Mouse (Mus musculus) bone marrow, adult 2 months (tissue): ENCODE measurements around the gene Klhl18. TPM values are rescaled to one million over a fixed set of nuclear protein-coding genes. Genes with fewer than 3 reads are reported as not detected.

ENCODE experiments used
- H3K27ac ChIP-seq: fragments of 200-500 bp; 2 replicates; pipeline ENCODE4 v1.5.1; 2012; ENCODE audit warnings: low read depth, mild to moderate bottlenecking, control low read depth, inconsistent platforms, low read length; ENCODE audit not compliant: control insufficient read depth, poor library complexity, insufficient read depth
- H3K4me1 ChIP-seq: fragments of 200-500 bp; 2 replicates; pipeline ENCODE4 v1.6.1; 2011; ENCODE audit warnings: low read length; ENCODE audit not compliant: control insufficient read depth, insufficient read depth
- H3K4me3 ChIP-seq: fragments of 200-500 bp; replicated peaks from 2 replicates; pipeline ENCODE3; 2011; ENCODE audit warnings: mild to moderate bottlenecking, low read depth, low read length, control low read depth; ENCODE audit not compliant: control insufficient read depth
- CTCF ChIP-seq: fragments of 200-500 bp; IDR thresholded peaks from 2 replicates; pipeline ENCODE4 v1.5.1; 2011; ENCODE audit warnings: low read length, control low read depth; ENCODE audit not compliant: control insufficient read depth, insufficient read depth
- POLR2A ChIP-seq: fragments of 200-500 bp; IDR thresholded peaks from 2 replicates; pipeline ENCODE4 v1.6.1; 2011; ENCODE audit warnings: low read depth, mild to moderate bottlenecking, control low read depth, low read length, borderline replicate concordance; ENCODE audit not compliant: control insufficient read depth
- WGBS: fragments of 180-500 bp; shearing (Covaris S2); methylation state at CpG from one replicate; pipeline ENCODE4 v1.1.7; 2018; 5-methylcytosine and 5-hydroxymethylcytosine counted together
- polyA plus RNA-seq: library from polyadenylated mRNA; stranded (reverse); fragments of >200 nt; gene quantifications from 2 replicates; pipeline ENCODE4 v1.2.4, GENCODE M21; 2011; ENCODE audit warnings: low replicate concordance; ENCODE audit not compliant: missing spikeins, insufficient read depth, insufficient read length

The Klhl18 gene
- polyA plus RNA-seq: 6.2 and 18.4 TPM in 2 replicates

- under 1% methylated on average over 53 of the region's 53 CpGs for WGBS
- peaks cover 2% of the 10 kb centered on the region for H3K4me1 ChIP-seq
- TF ChIP-seq CTCF (no peak; the same call in 1 of the 2 replicates), POLR2A (peak; percentile 95)
Measured at GRCm38 (mm10) chr9:110476124-110477091, at the start of gene Klhl18, which contains the start of gene Kif9. Gene Klhl18 (minus strand): TSS chr9:110476694. Gene Kif9 (plus strand): TSS chr9:110476958.

GRCm38 (mm10) chr9:110525737-110526136 lies 49.2 kb upstream of the Klhl18 start:
- H3K27ac ChIP-seq: peak overlapping the region; percentile 37; the same call in 1 of the 2 replicates
- H3K4me3 ChIP-seq: no peak overlapping the region
- 5% methylated on average over 2 of the region's 2 CpGs for WGBS
- no peak for TF ChIP-seq CTCF
- TF ChIP-seq POLR2A: no peak
- H3K4me1 ChIP-seq: peaks cover 5% of the 10 kb centered on the region

More at GRCm38 (mm10) chr9:110476124-110477091, at the start of gene Klhl18, which contains the start of gene Kif9:
- H3K4me3 ChIP-seq: peak within 1 kb of the TSS; percentile 80
- H3K27ac ChIP-seq: peak within 1 kb of the TSS; percentile 72

- no peak overlapping the region for H3K27ac ChIP-seq
- H3K4me1 ChIP-seq: no peaks in the 10 kb centered on the region
- no peak overlapping the region for H3K4me3 ChIP-seq
- TF ChIP-seq POLR2A: no peak
- peak; percentile 58 for TF ChIP-seq CTCF
- WGBS: 66% methylated on average over 5 of the region's 5 CpGs
Measured at GRCm38 (mm10) chr9:110490913-110491312, 14.4 kb upstream of the Klhl18 start.

GRCm38 (mm10) chr9:110488841-110489240 lies 12.3 kb upstream of the Klhl18 start:
- Histone ChIP-seq H3K4me1 (no peaks in the 10 kb centered on the region), H3K27ac (no peak overlapping the region), H3K4me3 (no peak overlapping the region)
- TF ChIP-seq POLR2A (no peak), CTCF (no peak)
- 76% methylated on average over 4 of the region's 4 CpGs for WGBS

- H3K4me1 ChIP-seq: peaks cover 2% of the 10 kb centered on the region
- H3K4me3 ChIP-seq: no peak overlapping the region
- TF ChIP-seq POLR2A (no peak), CTCF (no peak)
- no peak overlapping the region for H3K27ac ChIP-seq
- WGBS: 29% methylated on average over 4 of the region's 4 CpGs
Measured at GRCm38 (mm10) chr9:110478639-110479038, 2.1 kb upstream of the Klhl18 start.

- 62% methylated on average over 11 of the region's 11 CpGs for WGBS
- Histone ChIP-seq H3K4me1 (peaks cover 2% of the 10 kb centered on the region), H3K27ac (no peak overlapping the region), H3K4me3 (no peak overlapping the region)
- TF ChIP-seq CTCF (no peak), POLR2A (no peak)
Measured at GRCm38 (mm10) chr9:110477951-110478350, 1.5 kb upstream of the Klhl18 start.

GRCm38 (mm10) chr9:110466179-110466578 lies 10.3 kb downstream of the Klhl18 start:
- WGBS: 82% methylated on average over 3 of the region's 3 CpGs
- no peak overlapping the region for H3K4me3 ChIP-seq
- H3K4me1 ChIP-seq: no peaks in the 10 kb centered on the region; the same call in 1 of the 2 replicates
- TF ChIP-seq CTCF: peak; percentile 64
- no peak for TF ChIP-seq POLR2A
- H3K27ac ChIP-seq: no peak overlapping the region

- TF ChIP-seq CTCF: no peak
- TF ChIP-seq POLR2A: no peak
- Histone ChIP-seq H3K4me3 (no peak overlapping the region), H3K27ac (no peak overlapping the region), H3K4me1 (peaks cover 2% of the 10 kb centered on the region; the same call in 1 of the 2 replicates)
- WGBS: 88% methylated on average over 6 of the region's 6 CpGs
Measured at GRCm38 (mm10) chr9:110465336-110465735, 11.2 kb downstream of the Klhl18 start.
